Mouse (Mus musculus): Measurements from ENCODE around the gene Cldn10. TPM values are rescaled to one million over a fixed set of nuclear protein-coding genes. Genes with fewer than 3 reads are reported as not detected.
A peak's percentile ranks its signal among the peaks of the same experiment; 100 is the strongest.

The Cldn10 gene
- polyA plus RNA-seq, 1 experiment, result 28.5 TPM

- DNase-seq (ENCODE audit: extremely low spot score in 1 of 2, low spot score in 1 of 2), result no peak
These were observed 68.9 kb downstream of the Cldn10 start for GRCm38 (mm10) chr14:118856563-118856962.

GRCm38 (mm10) chr14:118858318-118858717, 70.6 kb downstream of the Cldn10 start:
- no peak for DNase-seq (ENCODE audit: extremely low spot score in 1 of 2, low spot score in 1 of 2)

GRCm38 (mm10) chr14:118862253-118862652, 74.5 kb downstream of the Cldn10 start:
- DNase-seq (ENCODE audit: extremely low spot score in 1 of 2, low spot score in 1 of 2), result no peak

GRCm38 (mm10) chr14:118864905-118865304, 77.2 kb downstream of the Cldn10 start:
- DNase-seq (ENCODE audit: extremely low spot score in 1 of 2, low spot score in 1 of 2), result no peak

GRCm38 (mm10) chr14:118866014-118866811, 78.5 kb downstream of the Cldn10 start:
- no peak for DNase-seq (ENCODE audit: extremely low spot score in 1 of 2, low spot score in 1 of 2)

GRCm38 (mm10) chr14:118867366-118867765, 79.7 kb downstream of the Cldn10 start:
- DNase-seq (ENCODE audit: extremely low spot score in 1 of 2, low spot score in 1 of 2), result no peak

- no peak for DNase-seq (ENCODE audit: extremely low spot score in 1 of 2, low spot score in 1 of 2)
These were observed 80.5 kb downstream of the Cldn10 start for GRCm38 (mm10) chr14:118868102-118868724.

- DNase-seq (ENCODE audit: extremely low spot score in 1 of 2, low spot score in 1 of 2), result no peak
These were observed 82.0 kb downstream of the Cldn10 start for GRCm38 (mm10) chr14:118869712-118870111.

GRCm38 (mm10) chr14:118874126-118874525, 86.4 kb downstream of the Cldn10 start:
- DNase-seq (ENCODE audit: extremely low spot score in 1 of 2, low spot score in 1 of 2), result no peak

- DNase-seq (ENCODE audit: extremely low spot score in 1 of 2, low spot score in 1 of 2), result no peak
These were observed 87.2 kb downstream of the Cldn10 start for GRCm38 (mm10) chr14:118874786-118875415.

- no peak for DNase-seq (ENCODE audit: extremely low spot score in 1 of 2, low spot score in 1 of 2)
These were observed 90.7 kb downstream of the Cldn10 start for GRCm38 (mm10) chr14:118878346-118878910.

- no peak for DNase-seq (ENCODE audit: extremely low spot score in 1 of 2, low spot score in 1 of 2)
These were observed 93.0 kb downstream of the Cldn10 start for GRCm38 (mm10) chr14:118880696-118881095.

GRCm38 (mm10) chr14:118883344-118884249, 95.9 kb downstream of the Cldn10 start:
- DNase-seq (ENCODE audit: extremely low spot score in 1 of 2, low spot score in 1 of 2), result no peak

GRCm38 (mm10) chr14:118884250-118884556, 96.5 kb downstream of the Cldn10 start:
- DNase-seq (ENCODE audit: extremely low spot score in 1 of 2, low spot score in 1 of 2), result no peak

GRCm38 (mm10) chr14:118890101-118890500, 102.4 kb downstream of the Cldn10 start:
- peak; percentile 82 for DNase-seq (ENCODE audit: extremely low spot score in 1 of 2, low spot score in 1 of 2)

GRCm38 (mm10) chr14:118895228-118895627, 107.5 kb downstream of the Cldn10 start:
- DNase-seq (ENCODE audit: extremely low spot score in 1 of 2, low spot score in 1 of 2), result no peak

- no peak for DNase-seq (ENCODE audit: extremely low spot score in 1 of 2, low spot score in 1 of 2)
These were observed 107.9 kb downstream of the Cldn10 start for GRCm38 (mm10) chr14:118895655-118896054.

- DNase-seq (ENCODE audit: extremely low spot score in 1 of 2, low spot score in 1 of 2), result no peak
These were observed 112.2 kb downstream of the Cldn10 start for GRCm38 (mm10) chr14:118899940-118900339.

GRCm38 (mm10) chr14:118900911-118901310, 113.2 kb downstream of the Cldn10 start:
- no peak for DNase-seq (ENCODE audit: extremely low spot score in 1 of 2, low spot score in 1 of 2)

GRCm38 (mm10) chr14:118903397-118903796, 115.7 kb downstream of the Cldn10 start:
- DNase-seq (ENCODE audit: extremely low spot score in 1 of 2, low spot score in 1 of 2), result no peak
